12 mouse cellular contexts compared by ENCODE assay signal in the genomic region with DNA sequence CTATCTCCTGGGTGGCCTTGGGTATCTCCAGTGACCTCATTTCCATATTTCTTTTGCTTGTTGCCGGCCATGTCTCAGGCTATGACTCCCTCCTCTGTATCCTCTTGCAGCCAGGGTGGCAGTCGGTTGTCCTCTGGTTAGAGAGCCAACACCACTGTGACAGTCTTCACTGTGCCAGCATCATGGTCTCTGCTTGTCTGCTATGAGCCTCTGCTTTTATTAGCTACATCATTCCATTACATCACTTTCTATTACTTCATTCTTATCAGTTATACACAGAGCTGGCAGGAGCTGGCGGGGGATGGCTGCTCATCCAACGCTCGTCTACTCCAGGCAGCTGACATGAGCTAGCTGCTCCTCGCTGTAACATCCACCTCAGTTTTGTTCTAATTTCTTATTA. TPM values are rescaled to one million over a fixed set of nuclear protein-coding genes. Genes with fewer than 3 reads are reported as not detected.
A peak's percentile ranks its signal among the peaks of the same experiment; 100 is the strongest.
DNase-seq lines count a peak whose midpoint lies in the region; ATAC-seq and TF ChIP-seq lines count a peak whose summit lies in the region.
"Had no signal": no experiment of that assay in that cellular context is flagged by ENCODE, and none has a peak within 500 bp of the region (broad histone marks: within the 10 kb centered on the region; RNA-seq: fewer than 3 reads in every experiment).

No protein-coding gene starts in this region.

- H3K4me2 ChIP-seq in kidney, embryonic 14.5 days (replicated peaks; ENCODE audit: low read depth, low read length), result no peak overlapping the region

- no peaks in the 10 kb centered on the region for H3K9me3 ChIP-seq in erythroblast, embryonic 14.5 days (ENCODE audit: control insufficient read depth, low read length)
- H3K9me3 ChIP-seq in kidney, embryonic 14.5 days (ENCODE audit: control insufficient read depth, low read length), result no peaks in the 10 kb centered on the region
- no peaks in the 10 kb centered on the region for H3K9me3 ChIP-seq in limb, embryonic 10.5 days (replicated peaks)

- no peak for TF ChIP-seq POLR2A in spleen, adult 2 months (IDR thresholded peaks at IDR 0.05; ENCODE audit: low read depth, low read length)

- no peaks in the 10 kb centered on the region for H3K27me3 ChIP-seq in spleen, adult 2 months (ENCODE audit: control insufficient read depth, insufficient read depth, low read length)
- peaks cover 35% of the 10 kb centered on the region for H3K27me3 ChIP-seq in erythroblast, embryonic 14.5 days (ENCODE audit: control insufficient read depth)
- no peaks in the 10 kb centered on the region for H3K27me3 ChIP-seq in kidney, embryonic 14.5 days (ENCODE audit: control insufficient read depth, insufficient read depth, low read length)
- H3K27me3 ChIP-seq in limb, embryonic 10.5 days (ENCODE audit: low read depth, poor library complexity, severe bottlenecking), result 0 out of 2 replicates have a peak, but pooled peaks cover 8% of the 10 kb centered on the region

- no peaks in the 10 kb centered on the region for H3K36me3 ChIP-seq in spleen, adult 2 months (ENCODE audit: control insufficient read depth, insufficient read depth, low read length)
- H3K36me3 ChIP-seq in erythroblast, embryonic 14.5 days (ENCODE audit: control insufficient read depth), result no peaks in the 10 kb centered on the region
- no peaks in the 10 kb centered on the region for H3K36me3 ChIP-seq in kidney, embryonic 14.5 days (ENCODE audit: control insufficient read depth, insufficient read depth, low read length)
- H3K36me3 ChIP-seq in limb, embryonic 10.5 days, result no peaks in the 10 kb centered on the region

- H3K9ac ChIP-seq in kidney, embryonic 14.5 days (ENCODE audit: low read depth, low read length), result no peak overlapping the region

- H3K4me1 ChIP-seq in spleen, adult 2 months (ENCODE audit: control insufficient read depth, insufficient read depth, insufficient read length), result no peaks in the 10 kb centered on the region
- peaks cover 38% of the 10 kb centered on the region for H3K4me1 ChIP-seq in erythroblast, embryonic 14.5 days (ENCODE audit: control insufficient read depth)
- peaks cover 9% of the 10 kb centered on the region for H3K4me1 ChIP-seq in kidney, embryonic 14.5 days (ENCODE audit: control insufficient read depth, insufficient read depth, low read length)
- H3K4me1 ChIP-seq in limb, embryonic 10.5 days, result peaks cover 15% of the 10 kb centered on the region; the same call in 1 of the 2 replicates

- intact Hi-C loops in heart, postnatal 10 days (cut with DNase I), result no loop called here

- no peak for TF ChIP-seq CTCF in spleen, adult 2 months (IDR thresholded peaks at IDR 0.05; ENCODE audit: extremely low read depth, insufficient read depth, insufficient read length, insufficient replicate concordance)

- no peak overlapping the region for H3K4me3 ChIP-seq in spleen, adult 2 months (ENCODE audit: extremely low read depth, insufficient read depth, insufficient read length)
- H3K4me3 ChIP-seq in erythroblast, embryonic 14.5 days (replicated peaks), result peak overlapping the region; percentile 26
- no peak overlapping the region for H3K4me3 ChIP-seq in kidney, embryonic 14.5 days (ENCODE audit: low read length)
- H3K4me3 ChIP-seq in limb, embryonic 10.5 days, result no peak overlapping the region
- H3K4me3 ChIP-seq: left cerebral cortex, adult 2 months had no signal

- ATAC-seq in activated CD4-positive, CD25-positive, alpha-beta regulatory T cell, adult 4 months, result no peak
- no peak for ATAC-seq in kidney, embryonic 14.5 days (ENCODE audit: low FRiP score, low TSS enrichment)

- no peak for DNase-seq in spleen, adult 2 months (ENCODE audit: low read depth in 1 of 2, low spot score in 2 of 2)
- no peak for DNase-seq in spleen, adult 12 weeks (ENCODE audit: low spot score)
- peak; percentile 72 to 75 for DNase-seq in heart, postnatal 10 days
- peak; percentile 22 to 55 for DNase-seq in spleen, postnatal 36 days (ENCODE audit: low spot score in 2 of 2)
- DNase-seq in limb, embryonic 10.5 days (ENCODE audit: low spot score), result no peak
- DNase-seq: right cerebral cortex, postnatal 14 days had no signal

- 75% methylated on average over 6 of the region's 6 CpGs for WGBS in spleen, adult 2 months
- 78% methylated on average over 6 of the region's 6 CpGs for WGBS in kidney, embryonic 14.5 days
- WGBS in limb, embryonic 10.5 days, result 87% methylated on average over 6 of the region's 6 CpGs

- peak overlapping the region; percentile 26; the same call in 1 of the 2 replicates for H3K27ac ChIP-seq in spleen, adult 2 months (ENCODE audit: insufficient read depth, low read length)
- H3K27ac ChIP-seq in kidney, embryonic 14.5 days (ENCODE audit: low read depth, low read length), result no peak overlapping the region
- H3K27ac ChIP-seq in limb, embryonic 10.5 days, result no peak overlapping the region
- H3K27ac ChIP-seq: left cerebral cortex, adult 2 months had no signal

RNA-seq across cellular contexts. Expression of a gene that starts 11.3 kb away (rescaled TPM):
- 0.22 TPM in 2 replicates for polyA plus RNA-seq in spleen, adult 2 months (2012; rRNA removed)
- 0.17 and 0.27 TPM in 2 replicates for polyA plus RNA-seq in erythroblast, embryonic 14.5 days (2012)
- under 1 TPM; 0.32 to 0.48 TPM for total RNA-seq in heart, postnatal 10 days (2021)
- polyA plus RNA-seq in activated CD4-positive, CD25-positive, alpha-beta regulatory T cell, adult 4 months (2017; shearing (Covaris generic)), result not detected
- polyA plus RNA-seq in kidney, embryonic 14.5 days (2014; fragmentation: Nextera tagmentation; extraction: Ambion mirVana), result not detected in 2 replicates
- polyA plus RNA-seq in limb, embryonic 10.5 days (2016; fragmentation: Nextera tagmentation; extraction: Ambion mirVana), result 0.15 TPM in 1 of 2 replicates, not detected in the other
- total RNA-seq: hematopoietic stem cell, adult 5-6 weeks had no signal
- polyA plus RNA-seq: kidney, embryonic 16.5 days had no signal

RNA-seq across cellular contexts. Expression of a gene that starts 18.2 kb away (rescaled TPM):
- polyA plus RNA-seq in spleen, adult 2 months (2012; rRNA removed), result 22.2 and 33.6 TPM in 2 replicates
- polyA plus RNA-seq in erythroblast, embryonic 14.5 days (2012), result 0.21 and 0.47 TPM in 2 replicates
- 10 to 100 TPM; 61.7 to 64.3 TPM for total RNA-seq in heart, postnatal 10 days (2021)
- 1 to 10 TPM; 6.5 to 7.6 TPM for polyA plus RNA-seq in activated CD4-positive, CD25-positive, alpha-beta regulatory T cell, adult 4 months (2017; shearing (Covaris generic))
- 37.6 and 39.1 TPM in 2 replicates for polyA plus RNA-seq in kidney, embryonic 14.5 days (2014; fragmentation: Nextera tagmentation; extraction: Ambion mirVana)
- 34.9 and 42.7 TPM in 2 replicates for polyA plus RNA-seq in limb, embryonic 10.5 days (2016; fragmentation: Nextera tagmentation; extraction: Ambion mirVana)

RNA-seq across cellular contexts. Expression of a gene that starts 43.5 kb away (rescaled TPM):
- 0.01 TPM in 1 of 2 replicates, not detected in the other for polyA plus RNA-seq in spleen, adult 2 months (2012; rRNA removed)
- polyA plus RNA-seq in erythroblast, embryonic 14.5 days (2012), result not detected in 2 replicates
- total RNA-seq in heart, postnatal 10 days (2021), result under 1 TPM; 0.17 to 0.45 TPM
- polyA plus RNA-seq in activated CD4-positive, CD25-positive, alpha-beta regulatory T cell, adult 4 months (2017; shearing (Covaris generic)), result not detected
- polyA plus RNA-seq in kidney, embryonic 14.5 days (2014; fragmentation: Nextera tagmentation; extraction: Ambion mirVana), result 0.24 and 0.31 TPM in 2 replicates
- 0.41 and 0.46 TPM in 2 replicates for polyA plus RNA-seq in limb, embryonic 10.5 days (2016; fragmentation: Nextera tagmentation; extraction: Ambion mirVana)
- total RNA-seq: hematopoietic stem cell, adult 5-6 weeks had no signal

RNA-seq across cellular contexts. Expression of a gene that starts 47.6 kb away (rescaled TPM):
- polyA plus RNA-seq in spleen, adult 2 months (2012; rRNA removed), result 210 and 232 TPM in 2 replicates
- polyA plus RNA-seq in erythroblast, embryonic 14.5 days (2012), result 12.5 and 19.4 TPM in 2 replicates
- 1 to 10 TPM; 4.1 to 5.7 TPM for total RNA-seq in heart, postnatal 10 days (2021)
- polyA plus RNA-seq in activated CD4-positive, CD25-positive, alpha-beta regulatory T cell, adult 4 months (2017; shearing (Covaris generic)), result 100 to 1,000 TPM in 1 of 2 experiments, 10 to 100 TPM in 1; 57.3 to 109 TPM
- polyA plus RNA-seq in kidney, embryonic 14.5 days (2014; fragmentation: Nextera tagmentation; extraction: Ambion mirVana), result 0.42 and 0.47 TPM in 2 replicates
- 0.55 and 2.4 TPM in 2 replicates for polyA plus RNA-seq in limb, embryonic 10.5 days (2016; fragmentation: Nextera tagmentation; extraction: Ambion mirVana)

Comparison
In these comparisons a context has a peak if more than half of its experiments do, and no peak if none do; other contexts are left out.
1. DNase-seq: peak in heart, postnatal 10 days (2 of 2) and spleen, postnatal 36 days (2 of 2); none in spleen, adult 2 months (0 of 2), spleen, adult 12 weeks (single experiment) and limb, embryonic 10.5 days (single experiment).